Mouse (Mus musculus) bone marrow, adult 2 months (tissue): ENCODE measurements around the gene Chn2.

ENCODE experiments used
- CTCF ChIP-seq: fragments of 200-500 bp; IDR thresholded peaks from 2 replicates; pipeline ENCODE4 v1.5.1; 2011; ENCODE audit warnings: low read length, control low read depth; ENCODE audit not compliant: control insufficient read depth, insufficient read depth
- POLR2A ChIP-seq: fragments of 200-500 bp; IDR thresholded peaks from 2 replicates; pipeline ENCODE4 v1.6.1; 2011; ENCODE audit warnings: low read depth, mild to moderate bottlenecking, control low read depth, low read length, borderline replicate concordance; ENCODE audit not compliant: control insufficient read depth

GRCm38 (mm10) chr6:54114412-54114811, 75.1 kb downstream of the Chn2 start:
- TF ChIP-seq CTCF (no peak), POLR2A (no peak)
